Mouse (Mus musculus) lung, postnatal 36 days (tissue): ENCODE measurements around the gene Mllt11.

ENCODE experiments used
- DNase-seq: peaks from one replicate; pipeline ENCODE4 v3.0.0; 2022; ENCODE audit warnings: mixed read lengths

Gene Mllt11

DNA sequence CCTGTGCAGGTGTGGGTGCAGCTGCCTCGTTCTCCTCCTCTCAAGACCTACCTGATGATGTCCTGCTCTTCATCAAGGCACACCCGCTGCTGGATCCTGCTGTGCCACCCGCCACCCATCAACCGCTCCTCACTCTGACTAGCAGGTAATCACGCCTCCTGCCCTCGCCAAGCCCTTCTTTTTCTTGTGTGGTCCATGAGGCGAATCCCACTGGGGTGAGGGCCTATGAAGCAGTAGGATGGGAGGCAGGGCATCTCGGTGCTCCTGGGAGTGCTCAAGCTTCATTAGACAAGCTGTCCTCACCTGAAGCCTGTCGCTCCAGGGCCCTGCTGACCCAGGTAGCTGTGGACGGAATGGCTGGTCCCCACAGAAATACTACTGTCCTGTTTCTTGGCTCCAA lies 62.0 kb downstream of the Mllt11 start:
- DNase-seq: no peak
